Mouse (Mus musculus): ENCODE results near the gene Gm47985. TPM values are rescaled to one million over a fixed set of nuclear protein-coding genes. Genes with fewer than 3 reads are reported as not detected.
"Not testable (repeated sequence)": the region's sequence is repeated elsewhere in the genome, so short reads cannot be mapped to it uniquely, and the experiment has no call there.

Gm47985 gene
- polyA plus RNA-seq, 1 experiment from 2014 or later: 0.26 TPM

GRCm38 (mm10) chr1:151171572-151172461 is 10.5 kb upstream of the Gm47985 start:
- H3K4me2 ChIP-seq (replicated peaks; ENCODE audit: low read depth, low read length): no peak overlapping the region
- no peak overlapping the region for H3K4me3 ChIP-seq (ENCODE audit: low read length)
- no peak for ATAC-seq (ENCODE audit: low FRiP score, low TSS enrichment)
- 72% methylated on average over 2 of the region's 2 CpGs for WGBS
- H3K4me1 ChIP-seq (ENCODE audit: control insufficient read depth, insufficient read depth, low read length): peaks cover 10% of the 10 kb centered on the region
- H3K36me3 ChIP-seq (ENCODE audit: control insufficient read depth, insufficient read depth, low read length): no peaks in the 10 kb centered on the region
- no peak overlapping the region for H3K9ac ChIP-seq (ENCODE audit: low read depth, low read length)
- no peaks in the 10 kb centered on the region for H3K9me3 ChIP-seq (ENCODE audit: control insufficient read depth, low read length)
- H3K27me3 ChIP-seq (ENCODE audit: control insufficient read depth, insufficient read depth, low read length): no peaks in the 10 kb centered on the region
- no peak overlapping the region for H3K27ac ChIP-seq (ENCODE audit: low read depth, low read length)

DNA sequence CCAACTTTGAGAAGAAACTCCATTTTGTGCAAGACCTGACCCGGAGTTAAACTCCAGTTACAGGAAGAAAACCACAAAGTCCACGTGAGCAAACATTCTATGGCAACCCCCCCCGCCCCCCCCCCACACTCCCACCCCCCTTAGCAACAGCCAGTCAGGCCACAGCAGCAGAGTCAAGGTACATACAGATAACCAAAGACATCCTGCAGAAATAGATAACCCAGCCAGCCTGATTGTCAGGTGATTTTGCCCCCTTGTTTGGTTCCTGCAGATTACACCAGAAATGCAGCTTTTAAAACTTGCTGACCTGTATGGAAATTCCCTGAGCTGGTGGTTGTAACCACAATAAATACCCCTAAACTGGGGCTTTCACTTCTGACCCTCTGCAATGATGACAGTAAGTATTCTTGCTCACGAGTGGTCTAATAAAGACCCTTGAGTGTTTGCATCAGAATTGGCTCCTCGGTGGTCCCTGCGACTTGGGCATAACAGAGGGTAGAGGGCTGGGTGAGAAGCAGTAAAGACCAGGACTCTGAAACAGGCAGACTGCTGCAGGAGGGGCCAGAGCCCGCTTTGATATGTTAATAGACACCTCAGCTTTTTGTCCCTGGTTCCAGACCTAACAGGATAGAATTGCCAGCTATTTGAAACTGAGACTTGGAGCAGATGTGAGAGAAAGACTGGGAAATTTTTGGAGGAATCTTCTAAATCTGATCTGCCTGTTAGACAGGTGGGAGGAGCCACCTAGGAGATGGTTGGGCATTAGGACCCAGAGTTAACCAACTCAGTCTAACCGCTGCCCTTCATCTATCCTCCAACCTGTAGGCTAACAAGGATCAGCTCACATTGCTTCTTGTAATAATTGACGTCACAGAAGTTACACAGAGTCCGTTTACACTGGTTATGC is 5.1 kb upstream of the Gm47985 start:
- H3K9me3 ChIP-seq (ENCODE audit: control insufficient read depth, low read length): no peaks in the 10 kb centered on the region
- peak overlapping the region; percentile 31 for H3K4me2 ChIP-seq (replicated peaks; ENCODE audit: low read depth, low read length)
- H3K27ac ChIP-seq (ENCODE audit: low read depth, low read length): peak overlapping the region; percentile 18; the same call in 1 of the 2 replicates
- ATAC-seq (ENCODE audit: low FRiP score, low TSS enrichment): peak; percentile 94
- no peaks in the 10 kb centered on the region for H3K27me3 ChIP-seq (ENCODE audit: control insufficient read depth, insufficient read depth, low read length)
- H3K4me1 ChIP-seq (ENCODE audit: control insufficient read depth, insufficient read depth, low read length): 0 out of 2 replicates have a peak, but pooled peaks cover 4% of the 10 kb centered on the region
- peak overlapping the region; percentile 2; the same call in 1 of the 2 replicates for H3K4me3 ChIP-seq (ENCODE audit: low read length)
- H3K9ac ChIP-seq (ENCODE audit: low read depth, low read length): no peak overlapping the region
- WGBS: 11% methylated on average over 10 of the region's 10 CpGs
- no peaks in the 10 kb centered on the region for H3K36me3 ChIP-seq (ENCODE audit: control insufficient read depth, insufficient read depth, low read length)

DNA sequence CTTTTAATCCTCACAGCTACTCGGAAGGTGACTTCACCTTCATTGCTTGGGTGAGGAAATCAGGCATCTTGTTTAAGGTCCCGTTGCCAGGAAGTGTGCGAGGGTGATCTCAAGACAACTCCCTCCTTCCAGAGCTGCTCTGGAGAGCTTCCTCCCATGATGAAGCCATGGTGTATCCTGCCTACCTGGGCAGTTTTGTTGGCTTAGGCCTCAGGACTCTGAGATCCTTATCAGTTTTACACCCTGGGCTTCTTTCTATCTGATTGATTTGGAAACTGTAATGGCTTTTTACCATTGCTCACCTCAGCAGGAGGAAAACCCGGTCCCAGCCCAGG is 4.4 kb upstream of the Gm47985 start:
- Histone ChIP-seq H3K27me3 (ENCODE audit: control insufficient read depth, insufficient read depth, low read length) (no peaks in the 10 kb centered on the region), H3K4me1 (ENCODE audit: control insufficient read depth, insufficient read depth, low read length) (0 out of 2 replicates have a peak, but pooled peaks cover 4% of the 10 kb centered on the region), H3K4me2 (replicated peaks; ENCODE audit: low read depth, low read length) (peak overlapping the region; percentile 31), H3K9ac (ENCODE audit: low read depth, low read length) (no peak overlapping the region), H3K36me3 (ENCODE audit: control insufficient read depth, insufficient read depth, low read length) (no peaks in the 10 kb centered on the region), H3K9me3 (ENCODE audit: control insufficient read depth, low read length) (no peaks in the 10 kb centered on the region), H3K4me3 (ENCODE audit: low read length) (peak overlapping the region; percentile 2; the same call in 1 of the 2 replicates), H3K27ac (ENCODE audit: low read depth, low read length) (peak overlapping the region; percentile 18; the same call in 1 of the 2 replicates)
- no peak for ATAC-seq (ENCODE audit: low FRiP score, low TSS enrichment)
- whole genome bisulfite sequencing: 6% methylated on average over 4 of the region's 4 CpGs

- Histone ChIP-seq H3K27me3 (ENCODE audit: control insufficient read depth, insufficient read depth, low read length) (no peaks in the 10 kb centered on the region), H3K36me3 (ENCODE audit: control insufficient read depth, insufficient read depth, low read length) (no peaks in the 10 kb centered on the region), H3K9ac (ENCODE audit: low read depth, low read length) (no peak overlapping the region), H3K4me1 (ENCODE audit: control insufficient read depth, insufficient read depth, low read length) (0 out of 2 replicates have a peak, but pooled peaks cover 4% of the 10 kb centered on the region), H3K9me3 (ENCODE audit: control insufficient read depth, low read length) (no peaks in the 10 kb centered on the region), H3K27ac (ENCODE audit: low read depth, low read length) (no peak overlapping the region; the same call in 1 of the 2 replicates), H3K4me2 (replicated peaks; ENCODE audit: low read depth, low read length) (no peak overlapping the region), H3K4me3 (ENCODE audit: low read length) (no peak overlapping the region)
- WGBS: 46% methylated on average over 2 of the region's 2 CpGs
- peak; percentile 26; the same call in 1 of the 2 replicates for ATAC-seq (ENCODE audit: low FRiP score, low TSS enrichment)
Observed at GRCm38 (mm10) chr1:151178505-151179083, 3.7 kb upstream of the Gm47985 start.

- Histone ChIP-seq H3K4me3 (ENCODE audit: low read length) (no peak overlapping the region), H3K27ac (ENCODE audit: low read depth, low read length) (no peak overlapping the region), H3K9me3 (ENCODE audit: control insufficient read depth, low read length) (no peaks in the 10 kb centered on the region), H3K4me1 (ENCODE audit: control insufficient read depth, insufficient read depth, low read length) (0 out of 2 replicates have a peak, but pooled peaks cover 4% of the 10 kb centered on the region), H3K9ac (ENCODE audit: low read depth, low read length) (no peak overlapping the region), H3K4me2 (replicated peaks; ENCODE audit: low read depth, low read length) (no peak overlapping the region), H3K36me3 (ENCODE audit: control insufficient read depth, insufficient read depth, low read length) (no peaks in the 10 kb centered on the region), H3K27me3 (ENCODE audit: control insufficient read depth, insufficient read depth, low read length) (no peaks in the 10 kb centered on the region)
- 77% methylated on average over 2 of the region's 2 CpGs for WGBS
- ATAC-seq (ENCODE audit: low FRiP score, low TSS enrichment): no peak
Observed at GRCm38 (mm10) chr1:151180167-151180566, 2.2 kb upstream of the Gm47985 start.

DNA sequence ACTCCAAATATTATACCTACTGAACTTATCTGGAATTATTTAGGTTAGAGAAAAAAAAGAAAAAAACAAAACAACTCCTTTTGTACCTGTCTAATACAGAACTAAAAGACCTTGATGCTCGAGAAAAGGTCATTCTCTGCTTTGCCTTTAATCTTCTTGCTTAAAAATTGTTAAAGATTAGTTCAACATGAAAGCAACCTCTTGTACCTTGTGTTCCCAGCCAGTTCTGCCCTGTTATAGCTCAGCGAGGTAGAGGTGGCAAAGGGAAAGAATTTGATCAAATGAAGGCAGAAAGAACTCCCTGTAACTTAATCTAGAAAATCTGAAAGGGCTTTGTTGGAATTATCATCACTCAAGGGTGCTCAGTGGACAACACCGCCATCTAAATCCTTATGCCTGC is 3.8 kb downstream of the Gm47985 start:
- not testable (repeated sequence) for H3K9ac ChIP-seq (ENCODE audit: low read depth, low read length); H3K27me3 ChIP-seq (ENCODE audit: control insufficient read depth, insufficient read depth, low read length); H3K27ac ChIP-seq (ENCODE audit: low read depth, low read length); H3K4me3 ChIP-seq (ENCODE audit: low read length); H3K36me3 ChIP-seq (ENCODE audit: control insufficient read depth, insufficient read depth, low read length); H3K4me2 ChIP-seq (replicated peaks; ENCODE audit: low read depth, low read length); ATAC-seq (ENCODE audit: low FRiP score, low TSS enrichment); H3K4me1 ChIP-seq (ENCODE audit: control insufficient read depth, insufficient read depth, low read length); H3K9me3 ChIP-seq (ENCODE audit: control insufficient read depth, low read length)
- 74% methylated on average over 3 of the region's 3 CpGs for WGBS

- H3K4me1 ChIP-seq (ENCODE audit: control insufficient read depth, insufficient read depth, low read length); ATAC-seq (ENCODE audit: low FRiP score, low TSS enrichment); H3K9me3 ChIP-seq (ENCODE audit: control insufficient read depth, low read length); H3K9ac ChIP-seq (ENCODE audit: low read depth, low read length); H3K36me3 ChIP-seq (ENCODE audit: control insufficient read depth, insufficient read depth, low read length); H3K4me3 ChIP-seq (ENCODE audit: low read length); H3K4me2 ChIP-seq (replicated peaks; ENCODE audit: low read depth, low read length); H3K27me3 ChIP-seq (ENCODE audit: control insufficient read depth, insufficient read depth, low read length); H3K27ac ChIP-seq (ENCODE audit: low read depth, low read length): not testable (repeated sequence)
- WGBS: 81% methylated on average over 4 of the region's 4 CpGs
Observed at GRCm38 (mm10) chr1:151186879-151187424, 4.6 kb downstream of the Gm47985 start.

DNA sequence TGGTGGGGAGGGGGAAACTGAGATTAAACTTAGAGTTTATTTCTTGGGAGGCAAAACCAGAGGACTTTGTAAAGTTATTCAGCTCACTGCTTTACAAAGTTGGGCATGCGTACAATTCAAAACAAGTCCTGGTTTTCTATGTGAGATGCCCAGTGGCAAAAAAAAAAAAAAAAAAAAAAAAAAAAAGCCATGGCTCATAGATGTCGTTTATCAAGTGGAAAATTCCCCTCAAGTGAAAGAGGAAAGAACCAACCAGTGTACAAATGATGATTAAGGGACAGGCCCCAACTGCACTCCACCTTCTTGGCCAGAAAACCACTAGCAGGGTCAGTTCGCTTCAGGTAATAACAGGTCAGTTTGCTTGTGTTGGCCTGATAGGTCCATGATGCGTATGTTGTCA is 6.1 kb downstream of the Gm47985 start:
- 0 out of 2 replicates have a peak, but pooled peaks have one; percentile 32 for ATAC-seq (ENCODE audit: low FRiP score, low TSS enrichment)
- no peaks in the 10 kb centered on the region for H3K4me1 ChIP-seq (ENCODE audit: control insufficient read depth, insufficient read depth, low read length)
- no peak overlapping the region for H3K27ac ChIP-seq (ENCODE audit: low read depth, low read length)
- H3K27me3 ChIP-seq (ENCODE audit: control insufficient read depth, insufficient read depth, low read length): no peaks in the 10 kb centered on the region
- WGBS: 90% methylated on average over 4 of the region's 4 CpGs
- H3K4me2 ChIP-seq (replicated peaks; ENCODE audit: low read depth, low read length): no peak overlapping the region
- H3K9me3 ChIP-seq (ENCODE audit: control insufficient read depth, low read length): no peaks in the 10 kb centered on the region
- H3K36me3 ChIP-seq (ENCODE audit: control insufficient read depth, insufficient read depth, low read length): no peaks in the 10 kb centered on the region
- H3K9ac ChIP-seq (ENCODE audit: low read depth, low read length): no peak overlapping the region
- H3K4me3 ChIP-seq (ENCODE audit: low read length): no peak overlapping the region

All from kidney, embryonic 14.5 days (tissue).